Mouse (Mus musculus) spleen, adult 12 weeks (tissue): Measurements from ENCODE around the gene Il27.
"Not testable (repeated sequence)": the region's sequence is repeated elsewhere in the genome, so short reads cannot be mapped to it uniquely, and the experiment has no call there.

Experiments used
- DNase-seq: peaks from one replicate; pipeline ENCODE4 v3.0.0; 2022; ENCODE audit warnings: low spot score

The Il27 gene

DNA sequence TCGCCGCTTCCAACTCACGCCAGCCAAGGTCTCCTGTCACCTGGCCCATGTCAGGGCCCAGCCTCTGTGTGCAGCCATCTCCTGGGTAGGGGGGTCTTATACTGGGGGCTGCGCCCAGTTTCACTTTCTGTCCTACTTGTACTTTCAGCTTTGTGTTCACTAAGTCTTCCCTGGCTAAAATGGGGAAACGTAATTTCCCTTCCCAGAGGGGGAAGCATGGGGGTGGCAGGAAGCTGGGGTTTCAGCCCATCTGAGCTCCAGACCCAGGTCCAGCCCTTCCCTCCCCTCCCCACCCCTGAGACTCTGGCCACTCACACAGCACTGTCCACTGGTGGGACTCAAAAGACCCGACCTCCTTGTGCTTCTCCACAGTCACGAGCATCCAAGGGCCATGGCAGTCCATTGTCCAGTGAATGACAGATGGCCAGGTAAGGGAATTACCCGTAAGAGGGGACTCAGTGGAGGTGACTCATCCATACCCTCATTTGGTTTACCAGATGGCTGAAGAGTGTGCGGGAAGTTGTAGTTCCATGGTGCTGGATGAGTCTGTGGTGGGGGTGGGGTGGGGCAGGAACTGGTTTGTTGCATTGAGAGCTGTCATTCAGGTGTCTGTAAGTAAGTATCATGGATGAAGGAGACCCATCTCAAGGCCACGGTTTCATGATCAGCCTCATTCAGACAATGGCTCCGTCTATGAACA, at the start of gene Il27:
Gene Il27, minus strand, starts transcription at position 80 of the 700 bp plus-strand sequence.
- no peak for DNase-seq

DNA sequence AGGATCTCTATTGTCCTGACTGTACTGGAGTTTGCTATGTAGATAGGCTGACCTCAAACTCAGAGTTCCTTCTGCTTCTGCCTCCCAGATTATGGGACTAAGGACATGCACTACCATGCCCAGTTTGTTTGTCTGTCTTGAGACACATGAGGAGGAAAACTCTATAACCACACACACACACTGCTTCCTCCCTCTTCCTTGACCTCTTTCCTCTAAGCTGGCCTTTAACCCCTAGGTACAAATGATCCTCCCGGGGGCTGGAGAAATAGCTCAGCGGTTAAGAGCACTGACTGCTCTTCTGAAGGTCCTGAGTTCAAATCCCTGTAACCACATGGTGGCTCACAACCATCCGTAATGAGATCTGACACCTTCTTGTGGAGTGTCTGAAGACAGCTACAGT, 49.6 kb upstream of the Il27 start:
- DNase-seq: no peak

DNA sequence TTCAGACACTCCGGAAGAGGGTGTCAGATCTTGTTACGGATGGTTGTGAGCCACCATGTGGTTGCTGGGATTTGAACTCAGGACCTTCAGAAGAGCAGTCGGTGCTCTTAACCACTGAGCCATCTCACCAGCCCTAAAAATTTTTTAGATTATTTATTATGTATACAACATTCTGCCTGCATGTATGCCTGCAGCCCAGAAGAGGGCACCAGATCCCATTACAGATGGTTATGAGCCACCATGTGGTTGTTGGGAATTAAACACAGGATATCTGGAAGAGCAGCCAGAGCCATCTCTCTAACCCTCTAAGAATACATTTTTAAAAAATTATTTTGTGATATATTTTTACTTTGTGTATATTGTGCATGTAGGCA, 48.5 kb upstream of the Il27 start:
- not testable (repeated sequence) for DNase-seq

DNA sequence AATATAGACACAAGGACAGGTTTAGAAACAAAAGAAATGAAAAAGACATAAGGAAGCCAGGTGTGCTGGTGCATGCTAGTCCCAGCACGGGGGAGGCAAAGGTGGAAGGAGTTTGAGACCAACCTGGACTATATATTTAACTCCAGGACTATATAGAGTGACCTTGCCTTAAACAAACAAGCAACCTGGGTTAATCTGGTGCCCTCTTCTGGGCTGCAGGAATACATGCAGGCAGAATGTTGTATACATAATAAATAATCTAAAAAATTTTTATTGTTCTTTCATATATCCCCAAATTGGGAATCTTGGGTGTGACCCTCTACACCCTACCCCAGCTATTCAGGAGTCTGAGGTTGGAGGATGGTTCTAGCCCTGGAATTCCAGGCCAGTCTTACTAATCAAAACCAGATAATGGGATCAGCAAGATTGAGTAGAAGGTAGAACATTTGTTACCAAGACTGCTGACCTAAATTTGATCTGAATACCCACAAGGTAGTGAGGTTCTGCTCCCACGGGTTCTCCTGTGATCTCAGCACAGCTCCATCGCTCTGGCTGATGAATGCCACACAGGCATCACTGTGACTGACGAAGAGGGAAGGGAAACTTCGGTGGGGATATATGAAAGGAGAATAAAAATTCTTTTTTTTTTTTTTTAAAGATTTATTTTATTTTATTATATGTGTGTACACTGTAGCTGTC, 48.0 kb upstream of the Il27 start:
- DNase-seq: no peak

DNA sequence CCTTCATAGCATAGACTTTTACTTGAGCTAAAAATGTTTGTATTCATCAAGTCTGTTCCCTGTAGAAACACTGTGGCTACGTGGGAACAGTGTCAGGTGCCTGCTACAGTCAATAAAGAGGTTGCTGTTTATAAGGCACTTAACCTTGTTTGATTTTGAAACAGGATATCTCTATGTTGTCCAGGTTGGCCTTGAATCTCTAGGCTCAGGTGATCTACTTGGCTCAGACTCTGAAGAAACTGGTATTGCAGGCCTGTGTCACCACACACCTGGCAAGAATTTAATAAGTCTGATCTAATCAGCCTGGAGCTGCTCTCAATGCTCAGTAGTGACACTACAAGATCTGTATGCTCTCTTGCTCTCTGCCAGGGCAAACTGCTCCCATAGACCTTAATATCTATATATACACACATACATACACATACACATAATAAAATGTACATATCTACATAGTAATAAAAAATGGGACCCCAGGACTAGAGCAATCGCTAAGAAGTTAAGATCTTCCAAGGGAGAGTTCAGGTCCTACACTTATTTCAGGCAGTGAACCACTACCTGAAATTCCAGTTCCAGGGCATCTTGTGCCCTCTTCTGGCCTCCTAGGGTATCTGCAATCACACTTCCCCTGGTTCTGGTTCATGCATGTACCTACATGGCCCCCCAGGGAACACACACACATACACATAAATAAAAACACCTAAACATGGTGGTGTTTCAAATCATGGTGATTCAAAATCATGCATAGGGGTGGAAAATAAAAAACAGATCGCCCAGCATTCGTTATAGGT, 42.2 kb upstream of the Il27 start:
- no peak for DNase-seq

DNA sequence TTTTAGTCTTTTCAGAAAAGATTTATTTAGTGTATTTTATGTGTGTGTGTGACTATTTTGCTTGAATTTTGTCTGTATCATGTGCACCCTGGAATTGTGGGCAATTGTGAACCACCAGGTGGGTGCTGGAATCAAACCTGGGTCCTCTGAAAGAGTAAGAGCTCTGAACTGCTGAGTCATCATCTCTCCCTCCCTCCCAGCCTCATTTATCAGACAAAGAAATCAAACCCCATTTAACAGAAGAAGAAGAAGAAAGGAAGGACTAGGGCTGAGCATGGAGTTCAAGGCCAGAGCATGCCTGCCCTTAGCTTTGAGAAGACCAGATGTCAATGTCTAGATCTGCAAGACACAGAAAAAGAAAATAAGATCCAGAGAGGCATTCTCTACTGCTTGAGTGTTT, 40.6 kb upstream of the Il27 start:
- DNase-seq: no peak

DNA sequence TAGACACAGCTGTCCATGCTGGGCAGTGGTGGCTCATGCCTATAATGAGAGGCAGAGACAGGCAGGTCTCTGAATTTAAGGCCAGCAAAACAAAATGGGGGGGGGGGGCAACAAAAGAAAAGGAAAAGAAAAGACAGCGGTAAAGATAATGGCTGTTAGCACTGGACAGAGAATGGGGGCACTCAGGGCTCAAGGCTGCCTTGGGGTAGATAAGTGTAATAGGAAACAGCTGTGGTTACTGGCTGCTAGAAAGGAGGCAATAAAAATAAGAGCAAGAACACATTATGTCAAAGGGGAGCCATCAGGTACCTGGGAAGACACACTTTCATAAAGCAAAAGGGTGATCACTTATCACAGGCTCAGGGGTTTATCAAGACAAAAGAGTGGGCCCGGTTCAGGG, 37.7 kb upstream of the Il27 start:
- DNase-seq: no peak

DNA sequence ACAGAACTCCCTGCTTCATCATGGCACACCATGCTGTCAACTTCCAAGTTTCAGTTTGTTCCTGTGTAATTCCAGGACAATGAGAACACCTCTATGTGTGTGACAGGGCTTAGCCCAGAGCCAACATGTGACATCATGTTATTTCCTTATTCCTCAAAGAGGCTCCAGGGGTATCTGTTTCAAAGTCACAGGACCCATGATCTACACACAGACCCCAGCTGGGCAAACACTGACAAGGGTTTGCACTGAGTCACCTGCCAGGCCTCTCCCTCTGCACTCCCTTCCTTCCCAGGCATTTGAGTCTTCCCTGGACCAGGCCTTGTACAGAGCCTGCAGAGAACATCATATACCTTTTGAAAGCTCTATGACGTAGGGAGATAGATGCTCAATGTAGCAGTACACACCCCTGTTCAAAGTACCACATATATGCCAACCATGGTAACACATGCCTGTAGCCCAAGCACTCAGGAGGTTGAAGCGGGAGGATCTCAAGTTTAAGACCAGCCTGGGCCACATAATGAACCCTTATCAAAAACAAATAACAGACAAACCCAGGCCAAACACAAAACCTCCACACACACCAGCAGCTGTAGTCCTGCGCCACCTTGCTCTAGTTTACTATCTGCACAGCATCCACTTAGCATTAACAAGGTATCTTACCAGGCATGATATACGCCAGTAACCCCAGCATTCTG, 36.2 kb upstream of the Il27 start, which contains the start of gene Nupr1:
Gene Nupr1, minus strand, starts transcription at position 38 of the 695 bp plus-strand sequence.
- DNase-seq: no peak

DNA sequence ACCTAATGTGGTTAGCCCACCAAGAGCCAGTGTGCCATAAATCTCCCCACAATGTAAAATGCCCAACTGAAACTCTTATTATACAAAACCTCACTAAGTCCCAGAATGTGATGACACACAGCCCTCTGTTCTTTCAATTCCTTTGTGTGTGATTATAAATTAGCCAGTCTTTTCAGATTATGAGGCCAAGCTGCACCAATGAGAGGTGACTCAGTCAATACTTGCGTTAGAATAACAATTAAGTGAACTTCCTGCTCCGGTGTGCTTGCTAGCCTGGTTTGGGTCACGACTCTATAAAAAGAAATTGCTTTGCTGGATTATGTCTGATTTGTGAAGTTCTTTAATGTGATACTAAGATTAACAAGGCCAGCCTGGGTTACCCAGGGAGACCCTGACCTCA, 35.2 kb upstream of the Il27 start:
- no peak for DNase-seq

DNA sequence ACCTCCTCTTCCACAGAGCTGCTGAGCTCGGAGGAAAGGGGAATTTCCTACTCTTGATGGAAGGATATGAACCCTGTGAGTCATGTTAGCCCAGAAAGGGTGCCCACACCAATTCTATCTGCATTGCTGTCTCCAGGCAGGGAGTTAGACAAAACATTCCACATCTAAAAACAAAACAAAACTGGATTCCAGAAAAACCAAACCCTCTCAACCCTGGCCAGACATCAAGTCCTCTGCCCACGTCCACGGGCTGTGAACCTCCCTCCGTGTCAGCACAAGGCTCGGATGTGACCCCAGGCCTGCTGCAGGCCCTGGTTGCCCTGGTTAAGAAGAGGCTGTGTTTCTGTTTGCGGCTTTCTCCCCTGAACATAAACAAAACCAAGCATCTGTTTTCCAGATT, 33.4 kb upstream of the Il27 start:
- no peak for DNase-seq

DNA sequence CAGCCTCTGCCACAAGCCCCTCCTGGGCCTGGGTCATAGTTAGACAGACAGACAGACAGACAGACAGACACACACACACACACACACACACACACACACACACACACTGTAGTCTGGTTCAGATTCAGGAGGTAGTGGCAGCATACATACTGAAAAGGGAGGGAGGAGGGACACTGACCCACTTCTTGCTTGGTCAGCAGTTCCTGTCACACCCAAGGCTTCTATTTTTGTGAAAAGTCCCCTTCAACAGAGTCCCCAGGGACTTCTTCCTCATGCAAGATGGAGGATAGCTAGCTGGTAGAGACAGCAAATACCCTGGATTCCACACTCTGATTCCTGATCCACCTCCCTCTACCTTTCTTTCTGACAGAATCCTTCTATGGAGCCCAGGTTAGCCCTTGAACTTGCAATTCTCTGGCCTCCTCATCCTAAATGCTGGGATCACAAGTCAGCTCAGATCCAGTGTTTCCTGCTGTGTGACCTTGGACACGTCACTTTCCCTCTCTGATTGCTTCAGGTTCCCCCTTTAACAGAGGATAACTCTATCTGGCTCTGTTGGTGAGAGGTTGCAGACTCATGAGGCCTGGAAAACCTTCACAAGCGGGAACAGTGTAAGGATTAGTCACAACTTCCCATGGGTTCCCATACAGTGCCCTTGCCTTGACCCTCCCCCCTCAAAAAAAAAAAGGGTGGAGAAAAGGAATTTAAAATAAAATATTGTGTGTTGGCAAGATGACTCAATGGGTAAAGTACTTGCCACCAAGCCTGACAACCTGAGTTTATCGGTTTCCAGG, 31.3 kb upstream of the Il27 start:
- no peak for DNase-seq

DNA sequence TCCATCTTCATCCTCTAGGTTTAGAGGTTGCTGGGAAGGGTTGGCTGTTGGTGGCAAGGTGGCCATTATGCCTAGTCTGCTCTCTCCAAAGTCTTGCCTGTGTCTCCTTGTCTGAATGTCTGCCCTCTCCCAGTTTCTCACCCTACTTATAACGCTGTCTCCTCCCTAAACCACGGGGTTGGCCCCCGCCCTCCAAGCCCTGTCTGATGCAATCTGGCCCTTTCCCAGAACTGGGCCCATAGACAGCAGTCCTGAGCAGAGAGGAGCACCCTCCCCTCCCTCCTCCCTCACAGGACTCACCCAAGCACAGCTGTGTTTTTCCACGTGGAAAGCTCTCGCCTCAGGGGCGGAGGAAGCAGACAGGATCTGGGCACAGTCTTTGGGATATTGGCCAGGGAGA, 30.6 kb upstream of the Il27 start:
- DNase-seq: no peak

DNA sequence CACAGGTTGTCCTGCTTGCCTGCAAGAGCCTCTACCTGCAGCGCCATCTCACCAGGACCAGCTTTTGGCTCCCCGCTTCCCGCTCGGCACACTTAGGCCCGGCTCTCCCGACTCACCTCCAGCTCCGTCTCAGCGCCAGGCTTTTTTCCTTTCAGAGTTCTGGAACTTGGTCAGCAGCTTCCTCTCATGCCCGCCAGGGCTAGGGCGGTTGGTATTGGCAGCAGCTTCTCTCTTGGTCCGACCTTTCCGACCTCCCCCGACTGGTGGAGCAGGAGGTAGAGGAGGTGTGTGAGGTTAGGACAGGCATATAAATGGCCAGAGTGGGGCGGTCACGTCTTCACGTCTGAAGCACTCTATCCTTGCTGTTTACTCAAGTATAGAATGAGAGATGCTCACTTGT, 30.0 kb upstream of the Il27 start:
- DNase-seq: no peak

DNA sequence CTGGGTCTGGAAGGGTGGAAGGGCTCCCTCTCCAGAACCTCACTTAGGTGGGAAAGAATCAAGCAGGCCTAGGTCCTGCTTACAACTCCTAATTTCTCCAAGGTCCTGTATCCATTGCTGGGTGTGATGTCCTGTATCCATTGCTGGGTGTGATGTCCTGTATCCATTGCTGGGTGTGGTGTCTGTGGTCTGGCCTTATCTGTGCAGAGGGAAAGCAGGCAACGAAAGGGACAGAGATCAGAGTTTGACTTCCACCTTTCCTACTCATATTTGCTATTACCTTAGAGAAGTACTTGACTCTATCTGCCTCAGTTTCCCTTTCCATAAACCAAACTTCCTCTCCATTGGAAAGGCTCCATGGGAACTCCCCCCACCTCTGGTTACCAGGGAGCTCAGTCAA, 28.6 kb upstream of the Il27 start:
- no peak for DNase-seq

DNA sequence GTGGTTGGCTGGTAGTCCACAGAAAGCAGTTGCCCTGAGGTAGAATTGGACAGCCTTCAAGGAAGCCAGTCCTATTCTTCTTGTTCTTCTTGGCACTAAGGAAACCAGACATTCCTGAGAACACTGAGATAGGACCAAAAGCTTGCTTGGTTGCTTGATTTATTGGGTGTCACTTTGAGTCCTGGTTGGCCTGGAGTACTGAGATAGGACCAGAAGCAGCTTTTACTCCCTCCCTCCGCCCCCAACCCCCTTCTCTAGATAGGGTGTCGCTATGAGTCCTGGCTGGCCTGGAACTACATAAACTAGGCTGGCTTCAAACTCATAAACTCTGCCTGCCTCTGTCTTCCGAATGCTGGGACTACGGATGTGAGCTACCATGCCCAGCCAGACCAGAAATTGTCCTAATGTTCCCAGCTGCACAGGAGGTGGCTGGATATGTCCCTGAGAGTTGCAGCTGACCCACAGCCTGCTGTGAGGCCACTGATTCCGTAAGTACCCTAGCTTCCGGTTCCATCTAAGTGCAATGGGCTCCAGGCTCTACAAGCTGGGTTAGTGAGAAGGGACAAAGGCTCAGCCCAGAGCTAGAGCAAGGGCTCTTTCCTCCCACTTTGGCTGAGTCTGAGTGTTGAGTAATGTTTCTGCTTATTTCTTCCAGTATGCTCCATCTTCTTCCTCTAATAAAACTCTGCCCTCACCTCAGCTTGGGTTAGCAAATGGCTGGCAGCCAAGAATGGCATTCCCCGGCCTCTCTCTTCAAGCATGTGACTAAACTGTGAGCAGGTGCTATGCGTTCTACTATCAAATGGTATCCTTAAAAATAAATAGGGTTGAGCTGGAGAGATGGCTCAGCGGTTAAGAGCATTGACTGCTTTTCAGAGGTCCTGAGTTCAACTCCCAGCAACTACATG, 27.0 kb upstream of the Il27 start:
- no peak for DNase-seq

DNA sequence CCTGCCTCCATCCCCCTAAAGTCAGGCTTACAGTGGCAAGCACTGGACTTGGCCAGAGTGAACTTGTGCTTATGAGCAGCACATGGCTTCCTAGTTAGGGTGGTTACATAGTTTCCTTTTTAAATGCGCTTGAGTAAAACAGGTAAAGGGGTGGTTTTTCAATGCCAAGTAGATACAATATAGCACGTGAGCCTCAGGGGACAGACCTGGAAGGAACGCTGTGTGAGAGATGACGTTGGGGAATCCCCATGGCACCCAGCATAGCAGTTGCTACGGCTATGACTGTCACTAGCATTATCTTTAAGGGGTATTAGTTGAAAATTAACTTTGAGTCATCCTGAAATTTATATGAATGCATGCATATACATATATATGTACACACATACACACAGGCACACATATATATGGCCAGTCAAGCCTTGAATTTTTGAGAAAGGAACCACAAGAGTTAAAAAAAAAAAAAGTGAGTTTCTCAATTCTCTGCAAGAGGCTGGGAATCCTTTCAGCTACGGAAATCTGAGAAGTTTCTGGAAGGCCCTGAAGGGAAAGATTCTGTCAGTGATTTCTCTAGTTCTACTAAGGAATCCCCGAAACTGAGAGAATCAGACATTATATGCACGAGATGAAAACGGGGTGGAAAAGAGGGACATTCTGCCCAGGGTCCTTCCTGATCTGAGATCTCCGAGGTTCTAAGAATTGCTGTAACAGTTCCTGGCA, 25.0 kb upstream of the Il27 start:
- DNase-seq: no peak

DNA sequence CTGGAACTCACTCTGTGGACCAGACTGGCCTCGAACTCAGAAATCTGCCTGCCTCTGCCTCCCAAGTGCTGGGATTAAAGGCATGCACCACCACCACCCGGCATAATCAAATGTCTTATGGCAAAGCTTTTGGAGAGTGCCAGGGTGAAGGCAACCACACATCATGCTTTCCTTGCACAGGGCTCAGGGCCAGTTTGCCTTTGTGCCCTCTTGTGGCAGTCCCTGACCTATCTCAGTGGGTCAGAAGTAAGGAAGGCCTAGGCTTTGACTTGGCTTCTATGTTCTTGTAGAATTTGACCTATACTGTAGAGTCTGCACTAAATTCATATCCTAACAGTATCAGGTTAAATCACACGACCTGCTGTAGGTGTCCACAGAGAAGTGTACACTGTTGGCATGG, 22.0 kb upstream of the Il27 start:
- no peak for DNase-seq

DNA sequence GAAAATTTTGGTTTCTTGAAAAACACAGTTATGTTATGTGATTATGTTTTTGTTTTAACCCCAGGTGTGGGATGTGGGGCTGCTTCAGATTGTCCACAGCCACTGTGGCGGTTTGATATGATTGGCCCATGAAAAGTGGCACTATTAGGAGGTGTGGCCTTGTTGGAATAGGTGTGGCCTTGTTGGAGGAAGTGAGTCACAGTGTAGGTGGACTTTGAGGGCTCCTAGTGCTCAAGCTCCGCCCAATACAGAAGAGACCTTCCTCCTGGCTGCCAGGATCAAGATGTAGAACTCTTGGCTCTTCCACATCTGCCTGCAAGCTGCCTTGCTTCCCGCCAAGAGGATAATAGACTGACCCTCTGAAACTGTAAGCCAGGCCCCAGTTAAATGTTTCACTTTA, 18.0 kb upstream of the Il27 start:
- DNase-seq: no peak

DNA sequence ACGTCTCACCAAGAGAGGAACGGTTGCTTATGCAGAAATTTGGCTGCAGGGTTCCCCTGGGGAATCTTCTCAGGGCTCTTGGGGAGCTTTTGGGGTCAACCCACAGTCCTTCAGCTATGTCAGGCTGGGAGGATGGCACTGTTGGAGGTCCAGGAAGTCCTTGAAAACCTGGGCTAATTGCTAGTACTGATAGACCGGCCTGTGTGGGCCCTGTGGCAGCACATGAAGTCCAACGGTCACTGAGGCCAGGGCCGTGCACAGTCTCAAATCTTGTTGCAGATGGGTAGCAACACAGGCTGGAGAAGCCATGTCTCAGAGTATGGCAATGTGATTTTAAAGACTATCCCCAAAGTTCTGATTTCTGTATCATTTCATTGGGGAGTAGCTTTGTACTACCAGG, 13.1 kb upstream of the Il27 start:
- DNase-seq: no peak

DNA sequence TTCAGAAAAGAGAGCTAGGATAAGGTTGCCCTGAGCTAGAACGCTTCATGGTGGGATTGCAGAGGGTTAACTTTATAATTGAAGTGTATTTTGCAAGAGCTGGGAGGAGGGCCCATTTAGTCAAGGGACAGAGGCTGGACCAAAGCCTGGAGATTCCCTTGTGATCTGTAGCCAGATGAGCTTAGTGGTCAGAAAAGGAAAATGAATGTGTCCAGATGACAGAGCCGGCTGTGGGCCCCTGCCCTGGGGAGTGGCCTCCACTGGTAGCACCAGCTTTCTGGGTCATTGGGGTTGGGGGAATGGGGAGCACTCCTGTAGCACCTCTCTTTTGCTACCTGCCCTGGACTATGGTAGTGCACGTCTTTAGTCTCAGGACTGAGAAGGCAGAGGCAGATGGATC, 12.3 kb upstream of the Il27 start:
- DNase-seq: no peak
